Mouse (Mus musculus) neural tube, embryonic 11.5 days (tissue): ENCODE results near the gene Bsn. TPM values are rescaled to one million over a fixed set of nuclear protein-coding genes. Genes with fewer than 3 reads are reported as not detected.

Experiments used
- ATAC-seq: fragments of 200-750 bp; cut with Nextera tagmentation; 2 replicates; pipeline ENCODE4 v1.8.0; 2017; ENCODE audit warnings: moderate number of reproducible peaks, mild to moderate bottlenecking, moderate TSS enrichment, moderate library complexity; ENCODE audit not compliant: insufficient read depth, low FRiP score, low TSS enrichment
- DNase-seq: peaks from one replicate; pipeline ENCODE4 v3.0.0-alpha.2; 2015; ENCODE audit warnings: low spot score
- H3K27ac ChIP-seq: fragments of 300-500 bp; sonication (generic); 2 replicates; pipeline ENCODE4 v1.5.1; 2014; ENCODE audit warnings: low read depth, mild to moderate bottlenecking, low read length
- H3K27me3 ChIP-seq: fragments of 300-500 bp; sonication (generic); 2 replicates; pipeline ENCODE4 v1.6.1; 2014; ENCODE audit warnings: mild to moderate bottlenecking, low read length, mixed read lengths; ENCODE audit not compliant: control insufficient read depth, insufficient read depth
- H3K36me3 ChIP-seq: fragments of 300-500 bp; sonication (generic); 2 replicates; pipeline ENCODE4 v1.6.1; 2014; ENCODE audit warnings: mild to moderate bottlenecking, low read length, moderate library complexity, mixed read lengths; ENCODE audit not compliant: control insufficient read depth, insufficient read depth
- H3K4me1 ChIP-seq: fragments of 300-500 bp; sonication (generic); 2 replicates; pipeline ENCODE4 v1.6.1; 2014; ENCODE audit warnings: low read length, mixed read lengths; ENCODE audit not compliant: control insufficient read depth, insufficient read depth
- H3K4me2 ChIP-seq: fragments of 300-500 bp; sonication (generic); 2 replicates; pipeline ENCODE4 v1.6.1; 2014; ENCODE audit warnings: low read depth, mild to moderate bottlenecking, moderate library complexity
- H3K4me3 ChIP-seq: fragments of 300-500 bp; sonication (generic); 2 replicates; pipeline ENCODE4 v1.5.1; 2014; ENCODE audit warnings: low read depth, low read length
- H3K9ac ChIP-seq: fragments of 300-500 bp; sonication (generic); 2 replicates; pipeline ENCODE4 v1.6.1; 2014; ENCODE audit warnings: mild to moderate bottlenecking, low read length
- H3K9me3 ChIP-seq: fragments of 300-500 bp; sonication (generic); 2 replicates; pipeline ENCODE4 v1.6.1; 2016; ENCODE audit warnings: low read length; ENCODE audit not compliant: control insufficient read depth
- WGBS: fragments of 180-500 bp; shearing (Covaris S2); extraction: QIAGEN DNeasy Blood & Tissue Kit; methylation state at CpG from one replicate; pipeline ENCODE4 v1.1.7; 2014; 5-methylcytosine and 5-hydroxymethylcytosine counted together
- polyA plus RNA-seq: library from polyadenylated mRNA; unstranded; fragments of >200 nt; fragmentation: Nextera tagmentation; extraction: Ambion mirVana; gene quantifications from 2 replicates; pipeline ENCODE4 v1.2.1, GENCODE M21; 2014

Gene Bsn
- polyA plus RNA-seq, 1 experiment from 2014 or later, result 4.3 TPM

- DNase-seq (no peak), ATAC-seq (no peak)
- Histone ChIP-seq H3K4me2 (no peak overlapping the region), H3K36me3 (no peaks in the 10 kb centered on the region), H3K9me3 (no peaks in the 10 kb centered on the region), H3K27me3 (no peaks in the 10 kb centered on the region), H3K27ac (no peak overlapping the region), H3K4me3 (no peak overlapping the region), H3K9ac (no peak overlapping the region), H3K4me1 (no peaks in the 10 kb centered on the region)
- WGBS, result 90% methylated on average over 1 of the region's 1 CpGs
These were observed 33.4 kb upstream of the Bsn start for GRCm38 (mm10) chr9:108223633-108224032.

- ATAC-seq, result no peak
- no peaks in the 10 kb centered on the region for H3K27me3 ChIP-seq
- no peak for DNase-seq
- no peak overlapping the region for H3K4me2 ChIP-seq
- H3K4me1 ChIP-seq, result no peaks in the 10 kb centered on the region
- no peaks in the 10 kb centered on the region for H3K9me3 ChIP-seq
- H3K36me3 ChIP-seq, result no peaks in the 10 kb centered on the region
- 90% methylated on average over 3 of the region's 3 CpGs for WGBS
- H3K9ac ChIP-seq, result no peak overlapping the region
- no peak overlapping the region for H3K27ac ChIP-seq
- H3K4me3 ChIP-seq, result no peak overlapping the region
These were observed 31.4 kb upstream of the Bsn start for GRCm38 (mm10) chr9:108221566-108221965.

DNA sequence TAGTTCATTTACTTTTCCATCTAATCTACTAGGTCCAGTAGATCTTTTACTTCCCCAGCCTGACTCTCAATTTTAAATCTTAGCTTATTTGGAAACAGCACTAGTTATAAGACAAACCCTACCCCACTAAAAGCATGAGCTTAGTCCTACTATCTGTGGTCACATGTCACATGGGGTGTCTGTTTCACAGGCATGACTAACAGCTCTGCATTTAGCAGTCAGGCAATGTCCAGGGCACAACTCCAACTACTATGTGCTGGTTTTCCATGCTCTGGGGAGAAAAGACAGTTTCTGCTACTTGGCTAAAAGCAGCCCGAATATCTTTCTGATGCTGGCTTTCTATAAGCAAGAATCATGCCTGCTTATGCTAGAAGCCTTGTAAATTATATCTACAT is 30.2 kb upstream of the Bsn start:
- Histone ChIP-seq H3K9me3 (no peaks in the 10 kb centered on the region), H3K4me3 (no peak overlapping the region), H3K9ac (no peak overlapping the region), H3K27ac (no peak overlapping the region), H3K4me2 (no peak overlapping the region), H3K27me3 (no peaks in the 10 kb centered on the region), H3K4me1 (no peaks in the 10 kb centered on the region), H3K36me3 (no peaks in the 10 kb centered on the region)
- no peak for ATAC-seq
- WGBS, result 89% methylated on average over 1 of the region's 1 CpGs
- DNase-seq, result no peak

GRCm38 (mm10) chr9:108219766-108220379 is 29.7 kb upstream of the Bsn start:
- 82% methylated on average over 12 of the region's 12 CpGs for WGBS
- Histone ChIP-seq H3K27me3 (no peaks in the 10 kb centered on the region), H3K36me3 (no peaks in the 10 kb centered on the region), H3K27ac (no peak overlapping the region), H3K4me1 (no peaks in the 10 kb centered on the region), H3K9me3 (no peaks in the 10 kb centered on the region), H3K4me2 (no peak overlapping the region), H3K9ac (no peak overlapping the region), H3K4me3 (no peak overlapping the region)
- ATAC-seq, result no peak
- DNase-seq, result no peak

DNA sequence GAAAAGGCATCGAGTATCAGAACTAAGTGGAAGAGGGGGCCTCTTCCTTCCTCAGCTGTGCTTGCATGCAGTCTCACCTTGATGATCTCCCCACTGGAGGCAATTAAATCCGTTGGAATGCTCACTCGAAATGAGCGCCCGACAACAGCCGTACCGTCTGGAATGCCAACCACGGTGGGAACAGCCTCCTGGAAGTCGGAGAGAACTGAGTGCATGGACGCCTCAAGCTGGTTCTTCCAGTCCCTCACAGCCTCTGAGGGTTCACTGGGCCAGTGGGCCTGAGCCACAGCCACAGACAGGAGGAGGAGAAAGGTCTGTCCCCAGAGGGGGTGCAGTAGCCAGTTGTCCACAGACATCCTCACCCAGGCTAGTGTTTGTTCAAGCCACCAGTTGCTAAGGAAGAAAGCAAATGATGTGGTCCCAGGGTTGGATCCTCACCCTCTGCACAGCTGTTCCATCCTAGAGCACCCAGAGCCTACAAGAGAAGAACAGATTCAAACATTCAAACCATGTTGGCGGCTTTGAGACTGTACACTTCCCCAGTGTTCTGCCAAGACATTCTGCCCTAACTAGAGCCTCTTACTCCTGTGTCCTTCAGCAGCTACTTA is 27.9 kb upstream of the Bsn start:
- no peak overlapping the region for H3K27ac ChIP-seq
- no peaks in the 10 kb centered on the region for H3K9me3 ChIP-seq
- H3K36me3 ChIP-seq, result no peaks in the 10 kb centered on the region
- WGBS, result 73% methylated on average over 11 of the region's 11 CpGs
- H3K4me1 ChIP-seq, result peaks cover 8% of the 10 kb centered on the region
- DNase-seq (no peak), ATAC-seq (no peak)
- H3K4me2 ChIP-seq, result no peak overlapping the region
- H3K27me3 ChIP-seq, result no peaks in the 10 kb centered on the region
- no peak overlapping the region for H3K9ac ChIP-seq
- no peak overlapping the region for H3K4me3 ChIP-seq

- Histone ChIP-seq H3K4me2 (no peak overlapping the region), H3K4me3 (no peak overlapping the region), H3K27me3 (no peaks in the 10 kb centered on the region), H3K9me3 (no peaks in the 10 kb centered on the region), H3K9ac (no peak overlapping the region), H3K36me3 (no peaks in the 10 kb centered on the region), H3K27ac (no peak overlapping the region), H3K4me1 (peaks cover 8% of the 10 kb centered on the region)
- DNase-seq (no peak), ATAC-seq (no peak)
- WGBS, result 95% methylated on average over 3 of the region's 3 CpGs
These were observed 27.2 kb upstream of the Bsn start for GRCm38 (mm10) chr9:108217406-108217805.

DNA sequence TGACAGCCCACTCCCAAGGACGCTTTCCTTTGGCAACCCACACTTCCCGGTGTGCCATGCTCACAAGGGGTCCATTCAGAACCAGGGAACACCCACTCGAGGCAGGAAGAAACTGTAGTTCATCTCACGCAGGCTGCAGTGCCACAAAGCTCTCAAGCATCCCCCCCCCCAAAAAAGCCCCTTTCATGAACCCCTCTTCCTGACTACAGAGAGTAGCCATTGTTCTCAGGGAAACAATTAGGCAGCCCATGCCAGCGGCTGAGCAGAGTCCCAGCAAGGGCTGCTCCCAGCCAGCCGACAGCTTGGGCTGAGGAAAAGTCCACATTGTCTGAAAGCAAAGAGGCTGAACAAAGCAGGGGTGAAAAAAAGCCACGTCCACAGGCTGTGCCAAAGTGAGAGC is 22.9 kb upstream of the Bsn start:
- H3K36me3 ChIP-seq, result peaks cover 8% of the 10 kb centered on the region

DNA sequence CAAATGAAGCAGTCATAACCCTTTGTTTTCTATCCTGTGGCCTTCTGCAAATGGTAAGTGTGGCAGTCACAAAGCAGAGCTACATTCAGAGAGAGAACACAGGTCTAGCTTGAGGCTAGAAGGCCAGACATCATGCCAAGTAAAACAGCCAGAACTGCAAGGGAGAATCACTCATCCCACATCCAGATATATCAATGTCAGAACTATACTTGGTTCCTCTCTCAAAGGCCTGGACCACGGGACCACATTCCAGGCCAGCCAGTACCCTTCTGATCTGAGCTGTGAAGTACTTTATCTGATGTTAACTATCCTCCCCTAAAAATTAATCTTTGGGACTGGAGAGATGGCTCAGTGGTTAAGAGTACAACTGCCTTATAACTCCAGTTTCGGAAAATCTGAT is 22.2 kb upstream of the Bsn start:
- ATAC-seq, result no peak
- no peak overlapping the region for H3K9ac ChIP-seq
- H3K4me3 ChIP-seq, result no peak overlapping the region
- H3K9me3 ChIP-seq, result no peaks in the 10 kb centered on the region
- DNase-seq, result no peak
- H3K27me3 ChIP-seq, result no peaks in the 10 kb centered on the region
- H3K4me1 ChIP-seq, result peaks cover 8% of the 10 kb centered on the region
- 0 out of 2 replicates have a peak overlapping the region, but pooled peaks have one; percentile 75 for H3K27ac ChIP-seq
- 84% methylated on average over 2 of the region's 2 CpGs for WGBS
- H3K36me3 ChIP-seq, result peaks cover 13% of the 10 kb centered on the region
- no peak overlapping the region for H3K4me2 ChIP-seq

More for the DNA sequence above, 22.9 kb upstream of the Bsn start:
- Histone ChIP-seq H3K4me2 (no peak overlapping the region), H3K27ac (peak overlapping the region; percentile 75), H3K4me3 (no peak overlapping the region), H3K27me3 (no peaks in the 10 kb centered on the region), H3K9ac (peak overlapping the region; percentile 41), H3K9me3 (no peaks in the 10 kb centered on the region), H3K4me1 (peaks cover 8% of the 10 kb centered on the region)
- DNase-seq (peak; percentile 59), ATAC-seq (no peak; the same call in 1 of the 2 replicates)
- WGBS, result 27% methylated on average over 7 of the region's 7 CpGs

GRCm38 (mm10) chr9:108205571-108205901 is 15.4 kb upstream of the Bsn start:
- no peak overlapping the region for H3K9ac ChIP-seq
- H3K4me3 ChIP-seq, result no peak overlapping the region
- peaks cover 3% of the 10 kb centered on the region; the same call in 1 of the 2 replicates for H3K4me1 ChIP-seq
- H3K4me2 ChIP-seq, result no peak overlapping the region
- DNase-seq, result no peak
- no peak overlapping the region for H3K27ac ChIP-seq
- no peaks in the 10 kb centered on the region for H3K9me3 ChIP-seq
- 82% methylated on average over 3 of the region's 3 CpGs for WGBS
- peaks cover 19% of the 10 kb centered on the region for H3K36me3 ChIP-seq
- ATAC-seq, result no peak
- H3K27me3 ChIP-seq, result no peaks in the 10 kb centered on the region
